ENCODE assay signal across 8 mouse cellular contexts in genomic region chr15:77839529-77840286, GRCm38 (mm10). TPM values are rescaled to one million over a fixed set of nuclear protein-coding genes. Genes with fewer than 3 reads are reported as not detected.
A peak's percentile ranks its signal among the peaks of the same experiment; 100 is the strongest.
DNase-seq lines count a peak whose midpoint lies in the region; ATAC-seq and TF ChIP-seq lines count a peak whose summit lies in the region.

No protein-coding gene starts in this region.

- no peak for ATAC-seq in limb, embryonic 11.5 days (ENCODE audit: insufficient number of reproducible peaks, low FRiP score, low TSS enrichment, low read depth)
- no peak for ATAC-seq in stomach, embryonic 15.5 days (ENCODE audit: insufficient read depth, low FRiP score, low read depth)

- H3K27me3 ChIP-seq in spleen, adult 2 months (ENCODE audit: control insufficient read depth, insufficient read depth, low read length): no peaks in the 10 kb centered on the region
- H3K27me3 ChIP-seq in limb, embryonic 11.5 days (ENCODE audit: control insufficient read depth, insufficient read depth, low read length): no peaks in the 10 kb centered on the region
- no peaks in the 10 kb centered on the region for H3K27me3 ChIP-seq in stomach, embryonic 15.5 days (replicated peaks)

- no peak for TF ChIP-seq CTCF in spleen, adult 2 months (IDR thresholded peaks at IDR 0.05; ENCODE audit: extremely low read depth, insufficient read depth, insufficient read length, insufficient replicate concordance)

- H3K4me2 ChIP-seq in limb, embryonic 11.5 days (ENCODE audit: low read depth, severe bottlenecking): peak overlapping the region; percentile 91
- peak overlapping the region; percentile 82 for H3K4me2 ChIP-seq in stomach, embryonic 15.5 days

- H3K4me3 ChIP-seq in spleen, adult 2 months (ENCODE audit: extremely low read depth, insufficient read depth, insufficient read length): peak overlapping the region; percentile 56
- H3K4me3 ChIP-seq in limb, embryonic 11.5 days (ENCODE audit: low read depth, low read length): peak overlapping the region; percentile 91
- H3K4me3 ChIP-seq in stomach, embryonic 15.5 days (replicated peaks): peak overlapping the region; percentile 97

- peaks cover 5% of the 10 kb centered on the region; the same call in 1 of the 2 replicates for H3K36me3 ChIP-seq in spleen, adult 2 months (ENCODE audit: control insufficient read depth, insufficient read depth, low read length)
- H3K36me3 ChIP-seq in limb, embryonic 11.5 days (ENCODE audit: control insufficient read depth, insufficient read depth, low read length): no peaks in the 10 kb centered on the region
- no peaks in the 10 kb centered on the region for H3K36me3 ChIP-seq in stomach, embryonic 15.5 days

- peak overlapping the region; percentile 92 for H3K27ac ChIP-seq in spleen, adult 2 months (ENCODE audit: insufficient read depth, low read length)
- peak overlapping the region; percentile 77 for H3K27ac ChIP-seq in limb, embryonic 11.5 days (replicated peaks; ENCODE audit: low read depth, low read length)
- peak overlapping the region; percentile 98 for H3K27ac ChIP-seq in stomach, embryonic 15.5 days

- H3K9ac ChIP-seq in limb, embryonic 11.5 days (ENCODE audit: low read length): peak overlapping the region; percentile 43
- H3K9ac ChIP-seq in stomach, embryonic 15.5 days: peak overlapping the region; percentile 23; the same call in 1 of the 2 replicates

- H3K4me1 ChIP-seq in spleen, adult 2 months (ENCODE audit: control insufficient read depth, insufficient read depth, insufficient read length): peaks cover 32% of the 10 kb centered on the region; the same call in 1 of the 2 replicates
- peaks cover 46% of the 10 kb centered on the region for H3K4me1 ChIP-seq in limb, embryonic 11.5 days (ENCODE audit: control insufficient read depth, insufficient read depth, low read length)
- peaks cover 49% of the 10 kb centered on the region for H3K4me1 ChIP-seq in stomach, embryonic 15.5 days

- no peaks in the 10 kb centered on the region for H3K9me3 ChIP-seq in limb, embryonic 11.5 days (ENCODE audit: control insufficient read depth, low read length)
- no peaks in the 10 kb centered on the region for H3K9me3 ChIP-seq in stomach, embryonic 15.5 days

- 9% methylated on average over 10 of the region's 10 CpGs for WGBS in spleen, adult 2 months
- WGBS in limb, embryonic 11.5 days: 13% methylated on average over 10 of the region's 10 CpGs
- 6% methylated on average over 10 of the region's 10 CpGs for WGBS in stomach, embryonic 15.5 days

- no peak for TF ChIP-seq POLR2A in spleen, adult 2 months (IDR thresholded peaks at IDR 0.05; ENCODE audit: low read depth, low read length)

- peak; percentile 22 for DNase-seq in adrenal gland, adult 2 months
- no peak for DNase-seq in adrenal gland, postnatal 14 days
- no peak for DNase-seq in spleen, adult 2 months (ENCODE audit: low read depth in 1 of 2, low spot score in 2 of 2)
- no peak for DNase-seq in spleen, postnatal 10 days (ENCODE audit: low spot score in 2 of 2)
- peak; percentile 23 for DNase-seq in limb, embryonic 11.5 days (ENCODE audit: low spot score)
- DNase-seq in layer of hippocampus, adult 11-12 months (ENCODE audit: low spot score): no peak
- DNase-seq in embryo, embryonic 11 days: no peak

RNA-seq across cellular contexts. Expression of gene Myh9, which starts 2.3 kb away (rescaled TPM):
- 100 to 1,000 TPM; 280 to 306 TPM for total RNA-seq in adrenal gland, adult 2 months (2021)
- 45.4 and 51.9 TPM in 2 replicates for polyA plus RNA-seq in adrenal gland, adult 2 months (2012; rRNA removed)
- total RNA-seq in adrenal gland, postnatal 14 days (2021): 280 and 301 TPM in 2 replicates
- polyA plus RNA-seq in spleen, adult 2 months (2012; rRNA removed): 138 and 142 TPM in 2 replicates
- 33.2 and 38.1 TPM in 2 replicates for polyA plus RNA-seq in limb, embryonic 11.5 days (2014; fragmentation: Nextera tagmentation; extraction: Ambion mirVana)
- 57.0 TPM in 2 replicates for polyA plus RNA-seq in stomach, embryonic 15.5 days (2015; fragmentation: Nextera tagmentation; extraction: Ambion mirVana)

Comparison
In these comparisons a context has a peak if more than half of its experiments do, and no peak if none do; other contexts are left out.
1. DNase-seq: peak in adrenal gland, adult 2 months (single experiment) and limb, embryonic 11.5 days (single experiment); none in adrenal gland, postnatal 14 days (single experiment), spleen, adult 2 months (0 of 2), spleen, postnatal 10 days (0 of 2), layer of hippocampus, adult 11-12 months (single experiment) and embryo, embryonic 11 days (single experiment).
2. Peak in every context shown above with its lines, with median percentiles within 50 percentile points of each other: H3K27ac ChIP-seq and H3K4me3 ChIP-seq.